Mouse (Mus musculus) heart, embryonic 16.5 days (tissue): ENCODE results near the gene Trim63. TPM values are rescaled to one million over a fixed set of nuclear protein-coding genes. Genes with fewer than 3 reads are reported as not detected.
"Not testable (repeated sequence)": the region's sequence is repeated elsewhere in the genome, so short reads cannot be mapped to it uniquely, and the experiment has no call there.

Experiments used
- ATAC-seq: fragments of 200-750 bp; cut with Nextera tagmentation; replicated peaks from 2 replicates; pipeline ENCODE4 v1.8.0; 2017; ENCODE audit warnings: moderate number of reproducible peaks; ENCODE audit not compliant: insufficient read depth, low FRiP score; ENCODE audit errors: extremely low read depth
- H3K27ac ChIP-seq: fragments of 300-500 bp; sonication (generic); 2 replicates; pipeline ENCODE4 v1.5.1; 2014; ENCODE audit warnings: mild to moderate bottlenecking, low read length, control low read depth, moderate library complexity
- H3K27me3 ChIP-seq: fragments of 300-500 bp; sonication (generic); 2 replicates; pipeline ENCODE4 v1.6.1; 2014; ENCODE audit warnings: low read length, mixed read lengths; ENCODE audit not compliant: control insufficient read depth, insufficient read depth
- H3K36me3 ChIP-seq: fragments of 300-500 bp; sonication (generic); 2 replicates; pipeline ENCODE4 v1.6.1; 2014; ENCODE audit not compliant: control insufficient read depth, insufficient read depth
- H3K4me1 ChIP-seq: fragments of 300-500 bp; sonication (generic); 2 replicates; pipeline ENCODE4 v1.6.1; 2014; ENCODE audit warnings: low read length, mixed read lengths; ENCODE audit not compliant: control insufficient read depth, insufficient read depth
- H3K4me2 ChIP-seq: fragments of 300-500 bp; sonication (generic); 2 replicates; pipeline ENCODE4 v1.6.1; 2014; ENCODE audit warnings: low read depth, mild to moderate bottlenecking, control low read depth, low read length
- H3K4me3 ChIP-seq: fragments of 300-500 bp; sonication (generic); 2 replicates; pipeline ENCODE4 v1.5.1; 2014; ENCODE audit warnings: mild to moderate bottlenecking, control low read depth, low read length
- H3K9ac ChIP-seq: fragments of 300-500 bp; sonication (generic); 2 replicates; pipeline ENCODE4 v1.6.1; 2014; ENCODE audit warnings: low read length, control low read depth
- H3K9me3 ChIP-seq: fragments of 300-500 bp; sonication (generic); replicated peaks from 2 replicates; pipeline ENCODE4 v1.6.1; 2016; ENCODE audit warnings: low read length; ENCODE audit not compliant: control insufficient read depth
- WGBS: fragments of 180-500 bp; shearing (Covaris S2); extraction: QIAGEN DNeasy Blood & Tissue Kit; methylation state at CpG from one replicate; pipeline ENCODE4 v1.1.7; 2014; 5-methylcytosine and 5-hydroxymethylcytosine counted together
- polyA plus RNA-seq: library from polyadenylated mRNA; unstranded; fragments of >200 nt; fragmentation: Nextera tagmentation; extraction: Ambion mirVana; gene quantifications from 2 replicates; pipeline ENCODE4 v1.2.1, GENCODE M21; 2015

Trim63 gene
- polyA plus RNA-seq, result 175 and 177 TPM in 2 replicates

GRCm38 (mm10) chr4:134314876-134315275 is at the start of gene Trim63:
Trim63 (plus strand) TSS chr4:134315120.
- Histone ChIP-seq H3K9me3 (peaks cover 4% of the 10 kb centered on the region), H3K27ac (peak within 1 kb of the TSS; percentile 96), H3K4me2 (peak within 1 kb of the TSS; percentile 71), H3K4me3 (peak within 1 kb of the TSS; percentile 59), H3K9ac (peak within 1 kb of the TSS; percentile 78), H3K4me1 (peaks cover 29% of the 10 kb centered on the region), H3K27me3 (no peaks in the 10 kb centered on the region), H3K36me3 (peaks cover 7% of the 10 kb centered on the region; the same call in 1 of the 2 replicates)
- 23% methylated on average over 11 of the region's 11 CpGs for WGBS
- peak; percentile 78 for ATAC-seq

DNA sequence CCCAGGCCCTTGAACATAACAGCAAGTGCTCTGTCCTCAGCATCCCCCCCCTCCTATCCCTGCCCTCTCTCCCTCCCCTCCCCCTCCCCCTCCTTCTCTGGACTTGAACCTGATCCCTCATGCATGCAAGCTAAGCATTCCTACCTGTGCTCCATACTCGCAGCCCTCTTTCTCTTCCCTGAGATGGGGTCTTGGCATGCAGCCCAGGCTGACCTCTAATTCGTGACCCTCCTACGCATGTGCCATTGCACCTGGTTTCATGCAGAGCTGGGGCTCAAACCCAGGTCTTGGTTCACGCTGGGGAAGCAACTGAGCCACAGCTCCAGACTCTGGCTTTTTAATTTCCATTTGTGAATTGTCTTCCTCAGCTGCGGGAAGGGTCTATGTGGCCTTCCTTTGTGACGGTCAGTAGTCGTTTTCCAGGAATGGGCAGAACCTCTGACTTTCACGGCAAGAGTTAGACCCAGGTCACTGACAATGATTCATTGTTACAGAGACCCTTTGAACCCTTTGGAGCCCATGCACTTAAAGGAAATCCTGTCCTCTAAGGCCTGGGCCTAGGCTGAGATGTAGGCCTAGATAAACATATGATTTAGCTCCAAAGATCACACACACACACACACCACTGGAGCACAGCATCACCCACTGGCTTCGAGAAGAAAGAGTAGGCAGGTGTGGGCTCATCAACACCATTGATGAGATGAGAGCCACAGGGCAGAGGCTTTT is 48.9 kb upstream of the Trim63 start:
- Histone ChIP-seq H3K4me3 (no peak overlapping the region), H3K27me3 (no peaks in the 10 kb centered on the region), H3K27ac (no peak overlapping the region), H3K9me3 (no peaks in the 10 kb centered on the region; the same call in 1 of the 2 replicates), H3K4me2 (no peak overlapping the region), H3K9ac (no peak overlapping the region), H3K36me3 (no peaks in the 10 kb centered on the region), H3K4me1 (no peaks in the 10 kb centered on the region)
- 63% methylated on average over 9 of the region's 9 CpGs for WGBS
- no peak for ATAC-seq

DNA sequence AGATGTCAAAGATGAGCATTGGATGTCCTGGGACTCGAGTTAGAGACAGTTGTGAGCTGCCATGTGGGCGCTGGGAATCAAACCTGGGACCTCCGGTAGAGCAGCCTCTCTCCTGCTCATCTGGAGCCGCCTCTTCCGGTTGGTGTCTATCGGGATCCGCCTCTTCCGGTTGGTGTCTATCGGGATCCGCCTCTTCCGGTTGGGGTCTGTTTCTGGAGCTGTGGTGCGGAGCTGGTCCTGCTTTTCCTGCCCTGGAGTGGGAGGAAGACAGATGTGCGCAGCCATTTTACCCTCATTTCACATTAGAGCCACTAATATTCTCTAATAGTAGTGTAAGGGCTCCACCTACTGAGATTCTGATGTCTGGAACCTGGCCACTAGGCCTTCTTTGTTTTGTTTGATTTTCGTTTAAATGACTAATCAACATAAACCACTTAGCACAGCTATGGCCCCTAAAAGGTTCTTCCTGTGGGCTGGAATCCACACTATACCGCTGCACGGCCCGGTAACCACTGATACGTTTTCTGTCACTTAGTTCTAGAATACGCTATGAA is 46.7 kb upstream of the Trim63 start:
- H3K4me3 ChIP-seq, result no peak overlapping the region
- H3K9me3 ChIP-seq, result no peaks in the 10 kb centered on the region; the same call in 1 of the 2 replicates
- ATAC-seq, result no peak
- no peaks in the 10 kb centered on the region for H3K27me3 ChIP-seq
- no peak overlapping the region for H3K9ac ChIP-seq
- H3K27ac ChIP-seq, result no peak overlapping the region
- peaks cover 5% of the 10 kb centered on the region for H3K4me1 ChIP-seq
- WGBS, result 83% methylated on average over 19 of the region's 19 CpGs
- H3K4me2 ChIP-seq, result no peak overlapping the region
- no peaks in the 10 kb centered on the region for H3K36me3 ChIP-seq

- H3K9me3 ChIP-seq, H3K9ac ChIP-seq, H3K4me2 ChIP-seq, H3K27me3 ChIP-seq, H3K36me3 ChIP-seq, H3K4me3 ChIP-seq, H3K27ac ChIP-seq, ATAC-seq, H3K4me1 ChIP-seq: not testable (repeated sequence)
Observed at GRCm38 (mm10) chr4:134269622-134270021, 45.3 kb upstream of the Trim63 start.

- ATAC-seq, result no peak
Observed at GRCm38 (mm10) chr4:134271979-134272378, 42.9 kb upstream of the Trim63 start.

GRCm38 (mm10) chr4:134272731-134273416 is 42.0 kb upstream of the Trim63 start:
- Histone ChIP-seq H3K27ac (no peak overlapping the region), H3K4me1 (peaks cover 5% of the 10 kb centered on the region), H3K9me3 (no peaks in the 10 kb centered on the region), H3K27me3 (no peaks in the 10 kb centered on the region), H3K36me3 (peaks cover 14% of the 10 kb centered on the region), H3K4me2 (peak overlapping the region; percentile 58), H3K9ac (peak overlapping the region; percentile 38; the same call in 1 of the 2 replicates), H3K4me3 (peak overlapping the region; percentile 38)
- 17% methylated on average over 13 of the region's 13 CpGs for WGBS
- no peak for ATAC-seq

More at GRCm38 (mm10) chr4:134271979-134272378, 42.9 kb upstream of the Trim63 start:
- no peak overlapping the region for H3K4me3 ChIP-seq
- H3K27ac ChIP-seq, result no peak overlapping the region
- no peak overlapping the region for H3K4me2 ChIP-seq
- no peak overlapping the region for H3K9ac ChIP-seq
- H3K4me1 ChIP-seq, result peaks cover 5% of the 10 kb centered on the region
- WGBS, result 77% methylated on average over 7 of the region's 7 CpGs
- H3K9me3 ChIP-seq, result no peaks in the 10 kb centered on the region
- no peaks in the 10 kb centered on the region for H3K27me3 ChIP-seq
- H3K36me3 ChIP-seq, result peaks cover 6% of the 10 kb centered on the region

- H3K9ac ChIP-seq, result 0 out of 2 replicates have a peak overlapping the region, but pooled peaks have one; percentile 1
- peak overlapping the region; percentile 58 for H3K4me2 ChIP-seq
- H3K27ac ChIP-seq, result peak overlapping the region; percentile 37
- no peaks in the 10 kb centered on the region for H3K27me3 ChIP-seq
- peak; percentile 45 for ATAC-seq
- peak overlapping the region; percentile 38 for H3K4me3 ChIP-seq
- H3K4me1 ChIP-seq, result peaks cover 5% of the 10 kb centered on the region
- 2% methylated on average over 14 of the region's 14 CpGs for WGBS
- peaks cover 20% of the 10 kb centered on the region for H3K36me3 ChIP-seq
- H3K9me3 ChIP-seq, result no peaks in the 10 kb centered on the region
Observed at GRCm38 (mm10) chr4:134273417-134274345, 41.2 kb upstream of the Trim63 start.

DNA sequence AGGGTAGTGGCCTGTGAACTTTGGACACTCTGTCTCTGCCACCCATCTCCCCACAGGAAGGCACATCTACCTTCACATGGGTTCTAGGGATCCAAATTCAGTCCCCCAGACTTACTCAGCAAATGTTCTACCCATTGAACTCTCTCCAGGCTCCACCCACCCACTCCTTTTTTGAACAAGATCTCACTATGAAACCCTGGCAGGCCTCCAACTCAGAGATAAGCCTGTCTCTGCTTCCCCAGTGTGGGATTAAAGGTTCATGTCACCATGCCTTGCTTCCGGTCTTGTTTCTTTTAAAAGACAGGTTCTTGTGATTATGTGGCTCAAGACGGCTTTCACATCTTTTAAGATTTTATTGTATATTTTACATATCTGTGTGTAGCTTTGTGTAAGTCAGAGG is 30.0 kb upstream of the Trim63 start:
- Histone ChIP-seq H3K4me2 (no peak overlapping the region), H3K27ac (no peak overlapping the region)

More for the DNA sequence above, 30.0 kb upstream of the Trim63 start:
- H3K9me3 ChIP-seq, result no peaks in the 10 kb centered on the region
- H3K36me3 ChIP-seq, result peaks cover 19% of the 10 kb centered on the region
- ATAC-seq, result no peak
- no peak overlapping the region for H3K9ac ChIP-seq
- H3K4me3 ChIP-seq, result no peak overlapping the region
- WGBS, result 48% methylated on average over 2 of the region's 2 CpGs
- peaks cover 21% of the 10 kb centered on the region for H3K4me1 ChIP-seq
- H3K27me3 ChIP-seq, result no peaks in the 10 kb centered on the region
